Mouse (Mus musculus) brain, embryonic 14.5 days (tissue): ENCODE measurements at regions not wholly inside any gene's neighbourhood (a gene's known extent, or its start where the extent isn't known, plus 50 kb on each side); places are given as distances from the start of the nearest gene placed in this dataset.

Source experiments
- CTCF ChIP-seq: fragments of 200-500 bp; IDR thresholded peaks from 2 replicates; pipeline ENCODE4 v1.5.1; 2012; ENCODE audit warnings: inconsistent platforms, mild to moderate bottlenecking, moderate library complexity, borderline replicate concordance; ENCODE audit not compliant: insufficient read depth, insufficient read length; ENCODE audit errors: extremely low read depth
- POLR2A ChIP-seq: fragments of 200-500 bp; IDR thresholded peaks from 2 replicates; pipeline ENCODE4 v1.6.1; 2012; ENCODE audit warnings: mild to moderate bottlenecking, inconsistent platforms, borderline replicate concordance; ENCODE audit not compliant: poor library complexity, insufficient read depth, insufficient read length, severe bottlenecking; ENCODE audit errors: extremely low read depth

DNA sequence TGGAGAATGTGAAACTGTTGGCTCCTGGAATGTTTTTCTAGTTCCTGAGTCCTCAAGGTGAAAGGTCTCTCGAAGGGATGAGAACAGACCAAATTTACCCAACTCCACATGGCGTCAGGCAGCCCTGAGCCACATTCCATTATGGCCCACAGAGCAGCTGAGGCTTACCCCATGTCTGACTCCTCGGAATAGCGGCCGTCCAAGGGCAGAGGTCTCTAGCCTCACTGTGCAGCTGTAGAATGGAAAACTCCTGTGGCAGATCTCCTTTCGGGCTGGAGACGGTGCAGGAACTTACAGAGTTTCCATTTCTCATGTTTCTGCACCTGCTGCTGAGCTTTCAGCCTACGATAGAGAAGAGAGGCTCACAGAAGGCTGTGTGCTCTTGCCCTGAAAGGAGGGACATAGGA lies 69.1 kb upstream of the Eed start:
- TF ChIP-seq POLR2A (no peak), CTCF (no peak)
